Mouse (Mus musculus): Measurements from ENCODE around the gene Susd3. TPM values are rescaled to one million over a fixed set of nuclear protein-coding genes. Genes with fewer than 3 reads are reported as not detected.

Gene Susd3
- total and polyA plus RNA-seq, 3 experiments, result 0.52 to 10.9 (median 5.0) TPM

GRCm38 (mm10) chr13:49212711-49213500 lies 35.6 kb downstream of the Susd3 start:
- DNase-seq, result no peak

- DNase-seq, result no peak
These were observed 39.2 kb downstream of the Susd3 start for GRCm38 (mm10) chr13:49209306-49209705.

GRCm38 (mm10) chr13:49206341-49206740 lies 42.2 kb downstream of the Susd3 start:
- no peak for DNase-seq

- DNase-seq, result peak; percentile 93
These were observed 43.0 kb downstream of the Susd3 start for GRCm38 (mm10) chr13:49205381-49205998.

- no peak for DNase-seq
These were observed 46.0 kb downstream of the Susd3 start for GRCm38 (mm10) chr13:49202556-49202955.

GRCm38 (mm10) chr13:49200688-49201087 lies 47.8 kb downstream of the Susd3 start:
- no peak for DNase-seq

GRCm38 (mm10) chr13:49199891-49200290 lies 48.6 kb downstream of the Susd3 start:
- no peak for DNase-seq

- no peak for DNase-seq
These were observed 49.8 kb downstream of the Susd3 start for GRCm38 (mm10) chr13:49198734-49199133.

- no peak for DNase-seq
These were observed 51.7 kb downstream of the Susd3 start for GRCm38 (mm10) chr13:49196766-49197165.

GRCm38 (mm10) chr13:49196211-49196610 lies 52.3 kb downstream of the Susd3 start:
- no peak for DNase-seq

- DNase-seq, result no peak
These were observed 52.9 kb downstream of the Susd3 start for GRCm38 (mm10) chr13:49195651-49196050.

- DNase-seq, result no peak
These were observed 53.7 kb downstream of the Susd3 start for GRCm38 (mm10) chr13:49194811-49195210.

GRCm38 (mm10) chr13:49193650-49194049 lies 54.9 kb downstream of the Susd3 start:
- no peak for DNase-seq

GRCm38 (mm10) chr13:49192156-49192855 lies 56.2 kb downstream of the Susd3 start:
- no peak for DNase-seq

- no peak for DNase-seq
These were observed 56.9 kb downstream of the Susd3 start for GRCm38 (mm10) chr13:49191673-49192035.

- DNase-seq, result no peak
These were observed 57.4 kb downstream of the Susd3 start for GRCm38 (mm10) chr13:49190876-49191672.

GRCm38 (mm10) chr13:49189970-49190870 lies 58.3 kb downstream of the Susd3 start:
- peak; percentile 75 for DNase-seq

GRCm38 (mm10) chr13:49188966-49189360 lies 59.5 kb downstream of the Susd3 start:
- no peak for DNase-seq

- DNase-seq, result no peak
These were observed 60.1 kb downstream of the Susd3 start for GRCm38 (mm10) chr13:49188219-49188965.

Data from adrenal gland, adult 2 months (tissue).